Mouse (Mus musculus) cerebellum, postnatal 4 days (tissue): ENCODE data around the gene Usb1.

Experiments used
- DNase-seq, 2 experiments: peaks; one replicate each; pipeline ENCODE4 v3.0.0; 2022; ENCODE audit warnings: low spot score in 2 of 2, mixed read lengths in 1 of 2

Gene Usb1

DNA sequence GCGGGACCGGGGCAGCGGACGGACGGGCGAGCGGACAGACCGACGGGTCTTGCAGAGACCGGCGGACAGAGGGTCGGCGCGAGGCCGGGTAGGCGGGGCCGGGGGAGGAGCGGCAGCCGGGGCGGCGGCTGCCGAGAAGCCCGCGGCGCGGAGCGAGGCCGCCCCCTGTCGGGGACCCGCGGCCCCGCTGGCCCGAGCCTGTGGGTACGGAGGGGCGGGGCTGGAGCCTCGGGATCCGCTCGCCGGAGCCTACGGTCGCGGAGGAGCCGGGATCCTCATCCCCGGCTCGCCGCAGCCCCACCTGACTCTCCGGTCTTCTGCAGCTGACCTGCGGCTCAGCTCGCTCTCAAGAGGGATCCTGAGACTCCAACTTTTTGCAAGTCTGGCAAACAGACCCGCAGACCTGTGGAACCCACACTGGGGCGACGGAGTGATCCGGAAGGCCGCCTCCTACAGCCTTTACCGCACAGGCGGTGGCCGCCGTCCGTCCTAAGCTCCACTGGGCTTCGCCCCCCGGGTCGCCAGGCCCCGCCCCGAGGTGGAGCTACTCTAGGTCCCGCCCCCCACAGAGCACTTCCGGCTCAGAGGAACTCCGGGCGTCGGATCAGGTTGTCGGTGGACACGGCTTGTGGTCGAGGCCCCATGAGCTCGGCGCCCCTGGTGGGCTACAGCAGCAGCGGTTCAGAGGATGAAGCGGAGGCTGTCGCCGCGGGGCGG lies at the start of gene Usb1, which contains the start of gene Zfp319:
Usb1 (plus strand) TSS at position 565 of the 717 bp plus-strand sequence.
Zfp319 (minus strand) TSS at position 231 of the 717 bp plus-strand sequence.
- DNase-seq, result peak; percentile 90 to 93

- DNase-seq, result peak in 1 of 2 experiments; percentile 20
Observed at GRCm38 (mm10) chr8:95289066-95289650, 42.9 kb upstream of the Usb1 start.

- peak in 1 of 2 experiments; percentile 52 for DNase-seq
Observed at GRCm38 (mm10) chr8:95293172-95293571, 38.9 kb upstream of the Usb1 start.

- DNase-seq, result no peak
Observed at GRCm38 (mm10) chr8:95293891-95294290, 38.2 kb upstream of the Usb1 start.

- DNase-seq, result peak in 1 of 2 experiments; percentile 44
Observed at GRCm38 (mm10) chr8:95302410-95302809, 29.7 kb upstream of the Usb1 start.

DNA sequence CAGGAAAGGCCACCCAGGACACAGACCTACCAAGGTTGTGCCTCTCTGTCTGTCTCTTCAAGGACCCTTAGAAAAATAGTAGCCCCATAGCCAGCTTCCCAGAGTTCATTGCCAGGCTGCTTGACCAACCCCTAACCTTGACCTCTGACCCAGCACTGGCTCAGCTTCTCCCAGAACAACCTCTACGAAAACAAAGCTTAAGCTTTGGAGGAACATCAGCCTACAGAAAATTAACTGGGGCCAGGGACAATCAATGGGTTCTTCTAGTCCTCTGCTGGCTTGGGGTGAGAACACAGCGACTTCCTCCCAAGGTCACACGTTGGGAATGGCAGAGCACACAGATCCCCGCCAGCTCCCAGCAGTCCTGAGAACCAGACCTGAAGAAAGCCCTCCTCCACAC lies 26.6 kb upstream of the Usb1 start:
- no peak for DNase-seq

- no peak for DNase-seq
Observed at GRCm38 (mm10) chr8:95306431-95306830, 25.7 kb upstream of the Usb1 start, which contains the start of gene Cngb1. Cngb1 (minus strand) TSS chr8:95306585.

DNA sequence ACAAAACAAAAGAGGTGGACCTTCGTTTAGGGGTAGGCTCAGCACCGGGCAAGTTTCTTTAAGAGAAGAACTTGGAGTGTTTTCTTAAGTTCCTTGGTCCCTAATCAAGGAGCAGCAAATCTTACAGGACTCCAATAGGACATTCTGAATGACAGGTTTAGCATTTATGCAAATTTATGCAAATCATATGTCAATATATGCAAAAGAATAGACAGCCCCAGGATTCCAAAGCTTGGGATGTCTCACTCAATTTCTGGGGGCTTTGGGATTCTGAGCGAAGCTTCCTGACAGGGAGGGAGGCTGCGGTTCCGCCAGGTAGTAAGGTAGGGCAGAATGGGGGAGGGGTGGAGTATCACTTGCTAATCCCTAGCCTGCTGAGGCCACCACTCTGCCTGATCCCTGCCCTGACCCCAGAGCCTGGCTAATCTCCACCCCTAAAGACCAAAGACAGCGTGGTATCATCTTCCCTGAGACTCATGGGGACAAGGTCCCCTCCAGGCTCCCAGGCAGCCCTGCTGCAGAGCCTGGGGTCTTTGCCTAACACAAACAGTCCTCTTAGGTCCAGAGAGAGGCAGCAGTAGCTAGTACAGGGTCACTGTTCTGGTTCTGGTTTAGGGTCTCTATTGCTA lies 21.6 kb upstream of the Usb1 start, which contains the start of gene Tepp:
Tepp (plus strand) TSS at position 225 of the 629 bp plus-strand sequence.
- DNase-seq, result no peak

DNA sequence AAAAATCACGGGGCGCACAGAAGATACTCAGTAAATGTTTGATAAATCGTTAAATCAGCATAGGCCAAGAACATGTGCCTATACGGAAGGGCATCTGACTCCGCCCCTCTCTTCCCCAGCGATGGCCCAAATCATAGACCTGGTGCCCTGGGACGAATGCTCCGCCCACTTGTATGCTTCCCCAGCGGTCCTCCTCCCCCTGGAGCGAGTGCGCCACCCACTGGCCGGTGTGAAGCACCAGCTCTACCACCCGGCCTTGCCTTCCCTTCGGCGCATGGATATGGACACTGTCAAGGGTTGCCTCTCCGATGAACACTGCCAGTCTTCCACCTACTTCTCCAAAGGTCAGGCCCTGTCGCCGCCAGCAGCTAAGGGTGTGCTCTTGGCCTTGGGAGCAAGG lies 19.2 kb upstream of the Usb1 start:
- no peak for DNase-seq

- no peak for DNase-seq
Observed at GRCm38 (mm10) chr8:95313857-95314256, 18.2 kb upstream of the Usb1 start.

DNA sequence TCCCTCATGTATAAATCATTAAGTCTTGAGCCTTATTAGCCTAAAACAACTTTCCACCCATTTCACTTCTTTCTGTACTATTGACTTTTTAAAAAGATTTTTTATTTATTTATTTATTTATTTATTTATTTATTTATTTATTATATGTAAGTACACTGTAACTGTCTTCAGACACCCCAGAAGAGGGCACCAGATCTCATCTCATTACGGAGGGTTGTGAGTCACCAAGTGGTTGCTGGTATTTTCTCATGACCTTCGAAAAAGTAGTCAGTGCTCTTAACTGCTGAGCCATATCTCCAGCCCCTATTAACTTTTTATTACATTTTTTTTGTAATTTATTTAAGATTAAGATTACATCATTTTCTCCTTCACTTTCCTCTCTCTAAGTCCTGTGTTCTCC lies 17.4 kb upstream of the Usb1 start:
- no peak for DNase-seq

DNA sequence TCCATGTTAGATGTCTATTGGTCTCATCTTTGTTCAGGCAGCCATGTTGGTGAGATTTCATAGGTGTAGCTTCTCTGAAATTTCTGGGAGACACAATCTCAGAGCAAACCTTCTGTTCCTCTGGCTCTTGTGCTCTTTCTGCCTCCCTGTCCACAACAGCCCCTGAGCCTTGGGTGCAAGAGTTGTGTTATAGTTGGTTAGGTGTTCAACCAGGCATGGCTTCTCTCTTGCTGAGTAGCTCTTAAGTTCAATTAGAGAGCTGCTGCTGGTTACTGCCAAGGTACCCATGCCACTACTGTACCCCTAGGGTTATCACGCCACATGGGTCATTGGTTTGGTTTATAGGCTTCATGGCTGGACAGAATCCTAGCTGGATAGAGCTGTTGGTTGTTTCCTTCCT lies 16.7 kb upstream of the Usb1 start:
- no peak for DNase-seq

GRCm38 (mm10) chr8:95320224-95321139 lies 11.6 kb upstream of the Usb1 start:
- DNase-seq, result peak in 1 of 2 experiments; percentile 43

DNA sequence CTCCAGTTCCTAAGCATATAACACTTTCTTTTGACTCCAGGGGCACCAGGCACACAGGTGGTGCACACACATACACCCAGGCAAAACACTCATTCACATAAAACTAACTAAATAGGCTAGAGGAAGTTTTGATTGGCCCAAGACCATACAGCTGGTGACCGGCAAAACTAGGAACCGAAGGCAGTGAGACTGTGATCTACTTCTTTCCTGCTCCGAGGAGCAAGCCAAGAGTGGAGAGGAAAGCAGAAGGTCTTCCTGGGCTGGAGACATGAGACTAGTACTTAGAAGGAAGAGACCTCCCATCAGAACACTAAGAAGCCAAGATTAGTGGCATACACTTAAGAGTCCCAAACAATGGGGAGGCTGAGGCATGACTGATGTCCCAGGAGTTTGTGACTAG lies 8.9 kb upstream of the Usb1 start:
- no peak for DNase-seq

- DNase-seq, result no peak
Observed at GRCm38 (mm10) chr8:95324646-95325045, 7.4 kb upstream of the Usb1 start.

GRCm38 (mm10) chr8:95326822-95327221 lies 5.3 kb upstream of the Usb1 start:
- DNase-seq, result no peak

- DNase-seq, result no peak
Observed at GRCm38 (mm10) chr8:95327866-95328465, 4.1 kb upstream of the Usb1 start.

DNA sequence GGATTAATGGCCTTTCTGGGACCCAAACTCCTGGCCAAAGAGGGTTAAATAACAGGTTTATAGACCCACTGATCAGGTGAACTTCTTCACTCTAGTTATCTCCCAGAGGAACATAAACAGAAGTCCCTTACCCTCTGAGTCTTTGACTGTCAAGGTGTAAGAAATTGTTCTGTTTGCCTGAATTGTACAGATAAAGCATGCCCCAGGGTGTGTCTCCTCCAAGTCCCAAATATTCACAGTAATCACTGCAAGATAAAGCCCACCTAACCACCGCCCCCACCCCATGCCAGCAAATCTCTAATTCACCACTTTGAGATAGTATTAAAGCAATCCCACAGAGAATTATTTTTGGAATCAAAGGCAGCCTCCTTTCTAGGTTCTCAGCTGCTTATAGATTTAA lies 1.7 kb upstream of the Usb1 start:
- DNase-seq, result no peak

GRCm38 (mm10) chr8:95331156-95331719 lies 846 bp upstream of the Usb1 start:
- no peak for DNase-seq

GRCm38 (mm10) chr8:95332437-95333199 lies 534 bp downstream of the Usb1 start:
- no peak for DNase-seq
